Mouse (Mus musculus) midbrain, embryonic 14.5 days (tissue): ENCODE measurements at regions not wholly inside any gene's neighbourhood (a gene's known extent, or its start where the extent isn't known, plus 50 kb on each side); places are given as distances from the start of the nearest gene placed in this dataset. TPM values are rescaled to one million over a fixed set of nuclear protein-coding genes. Genes with fewer than 3 reads are reported as not detected.

ENCODE experiments used
- microRNA-seq: library from miRNA; unstranded; fragments of <30 nt; microRNA quantifications from one replicate; pipeline ENCODE4, GENCODE M21; 2016

Small RNA genes lying in the stretch of these regions (microRNA-seq; reads per million reads assigned to microRNA genes)
- not detected for gene Gm25693
